Mouse (Mus musculus): Measurements from ENCODE around the gene Fggy. TPM values are rescaled to one million over a fixed set of nuclear protein-coding genes. Genes with fewer than 3 reads are reported as not detected.
A peak's percentile ranks its signal among the peaks of the same experiment; 100 is the strongest.

The Fggy gene
- polyA plus RNA-seq, 1 experiment from 2014 or later = 11.1 TPM

DNA sequence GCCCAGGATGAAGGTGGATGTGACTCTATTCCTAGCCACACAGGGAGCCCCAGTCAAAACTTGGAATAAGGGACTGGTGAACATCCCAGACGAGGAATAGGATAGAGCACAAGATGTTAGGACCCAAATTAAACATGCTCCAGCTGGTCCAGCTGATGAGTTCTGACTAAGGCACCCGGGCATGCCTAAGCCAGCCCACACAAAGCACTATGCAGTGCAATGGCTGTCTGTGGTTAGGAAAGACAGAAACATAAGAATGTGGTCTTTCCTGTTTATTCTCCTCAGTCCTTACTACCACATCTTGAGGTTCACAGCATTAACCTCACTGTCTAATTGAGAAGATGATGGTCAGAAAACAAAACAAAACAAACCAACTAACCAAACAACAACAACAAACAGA lies 374.0 kb downstream of the Fggy start:
- Histone ChIP-seq H3K36me3 (ENCODE audit: control insufficient read depth, insufficient read depth, low read length) (no peaks in the 10 kb centered on the region), H3K27ac (ENCODE audit: low read depth, low read length) (no peak overlapping the region), H3K4me2 (replicated peaks; ENCODE audit: low read depth, low read length) (no peak overlapping the region), H3K9ac (ENCODE audit: low read depth, low read length) (no peak overlapping the region), H3K27me3 (ENCODE audit: control insufficient read depth, insufficient read depth, low read length) (no peaks in the 10 kb centered on the region), H3K4me1 (replicated peaks; ENCODE audit: control insufficient read depth, insufficient read depth, low read length) (no peaks in the 10 kb centered on the region), H3K4me3 (ENCODE audit: low read depth, low read length) (no peak overlapping the region), H3K9me3 (ENCODE audit: control insufficient read depth, low read length) (no peaks in the 10 kb centered on the region)
- no peak for ATAC-seq (ENCODE audit: low FRiP score)
- WGBS = 76% methylated on average over 2 of the region's 2 CpGs
- no peak for DNase-seq (ENCODE audit: low spot score)

GRCm38 (mm10) chr4:95933801-95934356 lies 376.6 kb downstream of the Fggy start:
- Histone ChIP-seq H3K27me3 (ENCODE audit: control insufficient read depth, insufficient read depth, low read length) (no peaks in the 10 kb centered on the region), H3K27ac (ENCODE audit: low read depth, low read length) (no peak overlapping the region), H3K9ac (ENCODE audit: low read depth, low read length) (no peak overlapping the region), H3K4me1 (replicated peaks; ENCODE audit: control insufficient read depth, insufficient read depth, low read length) (no peaks in the 10 kb centered on the region), H3K36me3 (ENCODE audit: control insufficient read depth, insufficient read depth, low read length) (no peaks in the 10 kb centered on the region), H3K4me2 (replicated peaks; ENCODE audit: low read depth, low read length) (no peak overlapping the region), H3K4me3 (ENCODE audit: low read depth, low read length) (no peak overlapping the region), H3K9me3 (ENCODE audit: control insufficient read depth, low read length) (no peaks in the 10 kb centered on the region)
- DNase-seq (ENCODE audit: low spot score) (no peak), ATAC-seq (ENCODE audit: low FRiP score) (no peak)
- WGBS = 90% methylated on average over 9 of the region's 9 CpGs

- no peak overlapping the region for H3K4me3 ChIP-seq (ENCODE audit: low read depth, low read length)
- no peaks in the 10 kb centered on the region for H3K27me3 ChIP-seq (ENCODE audit: control insufficient read depth, insufficient read depth, low read length)
- ATAC-seq (ENCODE audit: low FRiP score) = no peak
- H3K9ac ChIP-seq (ENCODE audit: low read depth, low read length) = no peak overlapping the region
- no peak for DNase-seq (ENCODE audit: low spot score)
- H3K4me2 ChIP-seq (replicated peaks; ENCODE audit: low read depth, low read length) = no peak overlapping the region
- H3K27ac ChIP-seq (ENCODE audit: low read depth, low read length) = no peak overlapping the region
- H3K36me3 ChIP-seq (ENCODE audit: control insufficient read depth, insufficient read depth, low read length) = no peaks in the 10 kb centered on the region
- no peaks in the 10 kb centered on the region for H3K9me3 ChIP-seq (ENCODE audit: control insufficient read depth, low read length)
- no peaks in the 10 kb centered on the region for H3K4me1 ChIP-seq (replicated peaks; ENCODE audit: control insufficient read depth, insufficient read depth, low read length)
- WGBS = 87% methylated on average over 4 of the region's 4 CpGs
These were observed 377.2 kb downstream of the Fggy start for GRCm38 (mm10) chr4:95934384-95935035.

GRCm38 (mm10) chr4:95938701-95939100 lies 381.4 kb downstream of the Fggy start:
- DNase-seq (ENCODE audit: low spot score) = no peak
- ATAC-seq (ENCODE audit: low FRiP score) = no peak
- H3K4me3 ChIP-seq (ENCODE audit: low read depth, low read length) = no peak overlapping the region
- no peaks in the 10 kb centered on the region for H3K9me3 ChIP-seq (ENCODE audit: control insufficient read depth, low read length)
- H3K4me2 ChIP-seq (replicated peaks; ENCODE audit: low read depth, low read length) = no peak overlapping the region
- 83% methylated on average over 3 of the region's 3 CpGs for WGBS
- no peak overlapping the region for H3K9ac ChIP-seq (ENCODE audit: low read depth, low read length)
- no peaks in the 10 kb centered on the region for H3K4me1 ChIP-seq (replicated peaks; ENCODE audit: control insufficient read depth, insufficient read depth, low read length)
- no peaks in the 10 kb centered on the region for H3K27me3 ChIP-seq (ENCODE audit: control insufficient read depth, insufficient read depth, low read length)
- no peak overlapping the region for H3K27ac ChIP-seq (ENCODE audit: low read depth, low read length)
- H3K36me3 ChIP-seq (ENCODE audit: control insufficient read depth, insufficient read depth, low read length) = no peaks in the 10 kb centered on the region

- 77% methylated on average over 1 of the region's 1 CpGs for WGBS
- Histone ChIP-seq H3K4me3 (ENCODE audit: low read depth, low read length) (no peak overlapping the region), H3K4me1 (replicated peaks; ENCODE audit: control insufficient read depth, insufficient read depth, low read length) (no peaks in the 10 kb centered on the region), H3K27me3 (ENCODE audit: control insufficient read depth, insufficient read depth, low read length) (no peaks in the 10 kb centered on the region), H3K9me3 (ENCODE audit: control insufficient read depth, low read length) (no peaks in the 10 kb centered on the region), H3K4me2 (replicated peaks; ENCODE audit: low read depth, low read length) (no peak overlapping the region), H3K9ac (ENCODE audit: low read depth, low read length) (no peak overlapping the region), H3K36me3 (ENCODE audit: control insufficient read depth, insufficient read depth, low read length) (no peaks in the 10 kb centered on the region), H3K27ac (ENCODE audit: low read depth, low read length) (no peak overlapping the region)
- ATAC-seq (ENCODE audit: low FRiP score) (no peak), DNase-seq (ENCODE audit: low spot score) (no peak)
These were observed 390.6 kb downstream of the Fggy start for GRCm38 (mm10) chr4:95947896-95948295.

DNA sequence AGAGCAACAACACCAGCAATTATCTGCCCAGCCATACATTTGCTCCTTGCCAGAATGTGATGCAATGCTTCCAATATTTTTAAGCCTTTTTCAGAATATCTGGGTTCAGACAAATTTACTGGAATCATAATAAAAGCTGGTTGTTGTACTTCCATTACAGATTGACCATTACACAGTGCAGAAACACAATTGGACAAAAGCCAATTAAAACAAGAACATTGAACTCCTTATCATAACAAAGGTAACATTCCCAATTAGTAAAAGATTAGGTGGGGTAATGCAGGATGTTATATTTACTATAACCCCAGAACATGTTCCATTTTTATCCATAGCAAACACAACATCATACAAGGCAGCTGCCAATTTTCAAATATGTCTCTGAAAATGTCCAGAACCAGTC lies 396.0 kb downstream of the Fggy start:
- Histone ChIP-seq H3K4me2 (replicated peaks; ENCODE audit: low read depth, low read length) (no peak overlapping the region), H3K9me3 (ENCODE audit: control insufficient read depth, low read length) (no peaks in the 10 kb centered on the region), H3K4me3 (ENCODE audit: low read depth, low read length) (no peak overlapping the region), H3K27ac (ENCODE audit: low read depth, low read length) (no peak overlapping the region), H3K9ac (ENCODE audit: low read depth, low read length) (no peak overlapping the region), H3K4me1 (replicated peaks; ENCODE audit: control insufficient read depth, insufficient read depth, low read length) (no peaks in the 10 kb centered on the region), H3K36me3 (ENCODE audit: control insufficient read depth, insufficient read depth, low read length) (no peaks in the 10 kb centered on the region), H3K27me3 (ENCODE audit: control insufficient read depth, insufficient read depth, low read length) (no peaks in the 10 kb centered on the region)
- ATAC-seq (ENCODE audit: low FRiP score) = no peak
- DNase-seq (ENCODE audit: low spot score) = no peak

- H3K4me2 ChIP-seq (replicated peaks; ENCODE audit: low read depth, low read length) = peak within 1 kb of the TSS; percentile 91
- peak; percentile 100 for ATAC-seq (ENCODE audit: low FRiP score)
- H3K9ac ChIP-seq (ENCODE audit: low read depth, low read length) = peak within 1 kb of the TSS; percentile 82
- peak within 1 kb of the TSS; percentile 67 for H3K4me3 ChIP-seq (ENCODE audit: low read depth, low read length)
- peak; percentile 91 for DNase-seq (ENCODE audit: low spot score)
- WGBS = under 1% methylated on average over 64 of the region's 82 CpGs
- H3K4me1 ChIP-seq (replicated peaks; ENCODE audit: control insufficient read depth, insufficient read depth, low read length) = no peaks in the 10 kb centered on the region
- no peaks in the 10 kb centered on the region for H3K9me3 ChIP-seq (ENCODE audit: control insufficient read depth, low read length)
- H3K27ac ChIP-seq (ENCODE audit: low read depth, low read length) = 0 out of 2 replicates have a peak within 1 kb of the TSS, but pooled peaks have one; percentile 8
- no peaks in the 10 kb centered on the region for H3K36me3 ChIP-seq (ENCODE audit: control insufficient read depth, insufficient read depth, low read length)
- no peaks in the 10 kb centered on the region for H3K27me3 ChIP-seq (ENCODE audit: control insufficient read depth, insufficient read depth, low read length)
These were observed 409.8 kb downstream of the Fggy start, which contains the start of gene Hook1 for GRCm38 (mm10) chr4:95966928-95967724. Gene Hook1 (plus strand): TSS chr4:95967240.
